Mouse (Mus musculus) ES-Bruce4 (cell line): ENCODE data around the gene Zfp148. TPM values are rescaled to one million over a fixed set of nuclear protein-coding genes. Genes with fewer than 3 reads are reported as not detected.

Experiments used
- H3K27ac ChIP-seq: 2 replicates; pipeline ENCODE4 v1.5.1; 2012; ENCODE audit warnings: low read length, inconsistent platforms; ENCODE audit not compliant: insufficient read depth
- H3K27me3 ChIP-seq: 2 replicates; pipeline ENCODE4 v1.6.1; 2012; ENCODE audit warnings: mild to moderate bottlenecking, low read length, inconsistent platforms; ENCODE audit not compliant: control insufficient read depth, poor library complexity, insufficient read depth, severe bottlenecking
- H3K36me3 ChIP-seq: 2 replicates; pipeline ENCODE4 v1.6.1; 2012; ENCODE audit warnings: inconsistent platforms, mild to moderate bottlenecking, low read length, moderate library complexity; ENCODE audit not compliant: control insufficient read depth, poor library complexity, insufficient read depth, severe bottlenecking
- H3K4me1 ChIP-seq: one replicate; pipeline ENCODE4 v1.8.1; 2011; ENCODE audit warnings: low read length; ENCODE audit not compliant: control insufficient read depth, insufficient read depth
- H3K4me3 ChIP-seq: 2 replicates; pipeline ENCODE4 v1.5.1; 2011; ENCODE audit warnings: low read depth, mild to moderate bottlenecking, low read length
- H3K9ac ChIP-seq: 2 replicates; pipeline ENCODE4 v1.6.1; 2012; ENCODE audit warnings: low read depth, mild to moderate bottlenecking, inconsistent platforms; ENCODE audit not compliant: poor library complexity, severe bottlenecking
- H3K9me3 ChIP-seq: replicated peaks from 2 replicates; pipeline ENCODE4 v1.6.1; 2012; ENCODE audit warnings: mild to moderate bottlenecking, low read length, inconsistent platforms; ENCODE audit not compliant: control insufficient read depth, poor library complexity, insufficient read depth, severe bottlenecking
- CTCF ChIP-seq: IDR thresholded peaks from one replicate; pipeline ENCODE4 v1.8.1; 2011; ENCODE audit warnings: low read depth, low read length
- EP300 ChIP-seq: IDR thresholded peaks from 2 replicates; pipeline ENCODE4 v1.6.1; 2011; ENCODE audit warnings: low read depth, low read length; ENCODE audit not compliant: insufficient read depth
- POLR2A ChIP-seq: IDR thresholded peaks from one replicate; pipeline ENCODE4 v1.8.1; 2011; ENCODE audit warnings: low read length; ENCODE audit not compliant: insufficient read depth
- polyA plus RNA-seq: library from polyadenylated mRNA; stranded (reverse); fragments of >200 nt; gene quantifications from 2 replicates; pipeline ENCODE4 v1.2.4, GENCODE M21; 2011; ENCODE audit warnings: low read depth; ENCODE audit not compliant: missing spikeins, insufficient read depth, insufficient read length

Gene Zfp148
- polyA plus RNA-seq, 1 experiment, result 48.1 TPM

DNA sequence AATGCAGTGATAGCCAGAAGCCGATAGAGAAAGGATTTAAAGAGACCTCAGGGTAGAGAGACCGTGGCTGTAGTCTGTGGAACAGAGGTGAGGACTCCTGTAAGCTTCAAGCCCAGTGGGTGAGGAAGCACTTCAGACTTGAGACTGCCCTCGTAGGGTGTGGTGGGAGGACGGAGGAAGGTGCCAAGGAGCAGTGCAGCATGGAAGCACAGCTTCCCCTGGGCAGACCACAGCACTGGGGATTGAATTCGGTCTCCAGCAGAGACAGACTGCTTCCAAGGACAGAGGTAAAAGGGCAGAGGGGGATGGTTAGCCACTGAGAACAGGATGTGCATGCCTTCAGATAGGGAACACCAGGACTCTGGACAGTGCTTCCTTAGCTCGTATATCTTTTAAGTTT is 86.8 kb downstream of the Zfp148 start:
- no peak for TF ChIP-seq CTCF
- TF ChIP-seq POLR2A, result no peak
- TF ChIP-seq EP300, result no peak
- H3K9ac ChIP-seq, result no peak overlapping the region
- no peaks in the 10 kb centered on the region for H3K9me3 ChIP-seq
- no peak overlapping the region for H3K4me3 ChIP-seq
- H3K36me3 ChIP-seq, result peaks cover 3% of the 10 kb centered on the region; the same call in 1 of the 2 replicates
- no peak overlapping the region for H3K27ac ChIP-seq
- no peaks in the 10 kb centered on the region for H3K4me1 ChIP-seq
- H3K27me3 ChIP-seq, result no peaks in the 10 kb centered on the region

- TF ChIP-seq EP300, result no peak
- TF ChIP-seq CTCF, result no peak
- TF ChIP-seq POLR2A, result no peak
- no peaks in the 10 kb centered on the region for H3K4me1 ChIP-seq
- H3K27me3 ChIP-seq, result no peaks in the 10 kb centered on the region
- peaks cover 3% of the 10 kb centered on the region; the same call in 1 of the 2 replicates for H3K36me3 ChIP-seq
- no peaks in the 10 kb centered on the region for H3K9me3 ChIP-seq
- no peak overlapping the region for H3K4me3 ChIP-seq
- H3K27ac ChIP-seq, result no peak overlapping the region
- H3K9ac ChIP-seq, result no peak overlapping the region
Observed at GRCm38 (mm10) chr16:33469973-33470372, 89.3 kb downstream of the Zfp148 start.

DNA sequence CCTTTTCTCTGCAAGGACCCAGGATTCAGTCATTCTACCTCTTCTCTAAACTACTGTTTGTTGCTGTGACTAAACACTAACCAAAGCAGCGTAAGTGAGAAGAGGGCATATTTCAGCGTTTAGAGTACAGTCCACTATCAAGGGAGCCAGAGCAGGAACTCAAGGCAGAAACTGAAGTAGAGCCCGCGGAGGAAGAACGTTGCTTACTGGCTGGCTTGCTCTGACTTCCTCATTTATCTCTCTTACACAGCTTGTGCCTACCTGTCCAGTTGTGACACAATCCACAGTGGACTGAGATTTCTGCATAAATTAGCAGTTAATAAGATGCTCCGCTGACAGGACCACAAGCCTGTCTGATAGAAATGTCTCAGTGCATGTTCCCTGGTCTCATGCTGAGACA is 93.7 kb downstream of the Zfp148 start:
- peaks cover 2% of the 10 kb centered on the region for H3K36me3 ChIP-seq
- H3K27me3 ChIP-seq, result no peaks in the 10 kb centered on the region
- peaks cover 2% of the 10 kb centered on the region for H3K4me1 ChIP-seq
- H3K9me3 ChIP-seq, result no peaks in the 10 kb centered on the region
- no peak overlapping the region for H3K9ac ChIP-seq
- no peak for TF ChIP-seq CTCF
- TF ChIP-seq POLR2A, result no peak
- TF ChIP-seq EP300, result no peak
- H3K4me3 ChIP-seq, result no peak overlapping the region
- H3K27ac ChIP-seq, result no peak overlapping the region

DNA sequence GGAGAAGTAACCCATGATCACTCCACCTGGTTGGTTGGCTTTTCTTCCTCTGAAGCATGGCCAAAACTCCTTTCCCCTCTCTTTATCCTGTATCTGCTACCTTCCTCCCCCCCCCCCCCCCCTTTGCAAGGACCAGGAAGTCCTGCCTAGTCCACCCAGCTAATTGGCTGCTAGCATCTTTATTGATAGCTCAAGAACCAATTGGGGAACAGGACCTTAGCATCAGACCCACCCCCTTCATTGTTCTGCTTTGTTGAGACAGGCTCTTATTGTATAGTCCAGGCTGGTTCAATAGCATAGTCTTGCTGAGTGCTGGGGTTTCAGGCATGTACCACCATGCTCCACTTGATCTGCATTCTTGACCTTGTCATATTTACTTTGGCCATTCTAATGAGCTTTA is 99.3 kb downstream of the Zfp148 start:
- TF ChIP-seq CTCF (no peak), POLR2A (no peak), EP300 (no peak)
- Histone ChIP-seq H3K27me3 (no peaks in the 10 kb centered on the region), H3K36me3 (peaks cover 2% of the 10 kb centered on the region; the same call in 1 of the 2 replicates)

DNA sequence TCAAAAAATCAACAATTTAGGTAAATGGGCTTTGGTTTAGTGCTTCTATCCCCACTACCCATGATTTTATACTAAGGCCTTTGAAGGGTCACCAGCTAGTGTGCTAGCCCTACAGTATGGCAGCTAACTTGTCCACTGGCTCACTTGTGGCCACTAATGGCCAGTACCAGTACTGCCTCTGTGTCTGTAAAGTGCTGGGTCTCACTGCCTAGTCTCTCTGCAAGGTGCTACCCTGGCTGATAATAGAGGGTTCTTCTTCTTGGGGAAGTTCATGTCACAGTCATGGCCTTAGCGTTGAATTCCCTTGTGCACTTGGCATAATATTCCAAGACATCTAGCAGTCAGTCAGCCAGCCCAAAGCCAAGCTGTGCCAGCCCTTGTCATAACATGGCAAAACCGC is 100.5 kb downstream of the Zfp148 start:
- Histone ChIP-seq H3K9me3 (no peaks in the 10 kb centered on the region), H3K4me3 (no peak overlapping the region), H3K4me1 (no peaks in the 10 kb centered on the region), H3K36me3 (peaks cover 4% of the 10 kb centered on the region; the same call in 1 of the 2 replicates), H3K27me3 (no peaks in the 10 kb centered on the region), H3K27ac (no peak overlapping the region), H3K9ac (no peak overlapping the region)
- TF ChIP-seq POLR2A, result no peak
- TF ChIP-seq CTCF, result peak; percentile 66

More for the DNA sequence above, 99.3 kb downstream of the Zfp148 start:
- Histone ChIP-seq H3K4me3 (no peak overlapping the region), H3K9ac (no peak overlapping the region), H3K9me3 (no peaks in the 10 kb centered on the region), H3K4me1 (peaks cover 2% of the 10 kb centered on the region), H3K27ac (no peak overlapping the region)

GRCm38 (mm10) chr16:33482309-33482708 is 101.7 kb downstream of the Zfp148 start:
- TF ChIP-seq CTCF (no peak), EP300 (no peak), POLR2A (no peak)
- Histone ChIP-seq H3K9ac (no peak overlapping the region), H3K27me3 (no peaks in the 10 kb centered on the region), H3K36me3 (peaks cover 4% of the 10 kb centered on the region; the same call in 1 of the 2 replicates), H3K4me3 (no peak overlapping the region), H3K27ac (no peak overlapping the region), H3K9me3 (no peaks in the 10 kb centered on the region), H3K4me1 (no peaks in the 10 kb centered on the region)
